Mouse (Mus musculus): ENCODE measurements around the gene Lpin2.

DNA sequence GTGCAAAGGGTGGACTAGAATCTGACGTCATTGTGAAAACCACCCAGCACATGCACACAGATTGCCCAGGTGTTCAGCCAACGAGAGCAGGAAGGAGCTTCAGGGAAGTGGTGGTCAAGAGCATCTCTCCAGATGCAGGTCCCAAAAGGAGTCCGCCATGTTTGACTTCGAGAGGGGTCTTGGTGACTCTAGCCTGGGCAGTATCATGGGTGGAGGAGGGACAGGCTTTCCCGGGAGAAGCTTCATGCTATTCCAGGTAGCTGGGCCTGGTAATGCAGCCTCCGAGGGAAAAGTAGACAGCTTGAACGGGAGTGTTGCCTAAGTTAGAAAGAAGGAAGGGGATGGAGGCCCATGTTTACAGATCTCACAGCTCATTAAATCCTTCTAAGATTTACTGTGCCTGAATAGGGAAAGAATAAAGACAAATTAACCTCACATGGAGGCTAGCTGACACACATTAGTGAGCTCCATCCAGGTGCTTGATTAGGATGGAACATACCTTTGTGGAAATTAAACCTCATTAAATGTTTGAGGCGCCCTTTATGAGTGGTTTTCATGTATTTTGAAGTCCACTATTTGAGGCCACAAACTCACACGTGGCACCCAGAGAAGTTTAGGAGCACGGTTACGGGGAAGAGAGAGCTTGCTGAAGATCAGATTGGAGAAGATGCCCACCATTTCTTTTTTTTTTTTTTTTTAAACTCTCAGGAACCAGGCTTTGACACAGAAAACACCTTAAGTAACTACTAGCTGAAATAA is 2.6 kb upstream of the Lpin2 start:
- TF ChIP-seq CTCF (IDR thresholded peaks at IDR 0.05; ENCODE audit: borderline replicate concordance, insufficient read depth, low read length) (no peak), POLR2A (IDR thresholded peaks at IDR 0.05; ENCODE audit: low read depth, low read length) (no peak)
